Mouse (Mus musculus) embryonic fibroblast, embryonic 13.5 days (primary cell): ENCODE measurements around the gene Hoxb4. TPM values are rescaled to one million over a fixed set of nuclear protein-coding genes. Genes with fewer than 3 reads are reported as not detected.

Experiments
- H3K27ac ChIP-seq: 2 replicates; pipeline ENCODE4 v1.5.1; 2012; ENCODE audit warnings: low read length, control low read depth, inconsistent platforms; ENCODE audit not compliant: insufficient read depth
- H3K4me1 ChIP-seq: 2 replicates; pipeline ENCODE4 v1.6.1; 2011; ENCODE audit warnings: low read length; ENCODE audit not compliant: control insufficient read depth, insufficient read depth
- H3K4me3 ChIP-seq: 2 replicates; pipeline ENCODE4 v1.5.1; 2011; ENCODE audit warnings: mild to moderate bottlenecking, control low read depth, low read length; ENCODE audit not compliant: insufficient read depth
- CTCF ChIP-seq: IDR thresholded peaks from 2 replicates; pipeline ENCODE4 v1.5.1; 2011; ENCODE audit warnings: mild to moderate bottlenecking, control low read depth, low read length, moderate library complexity, borderline replicate concordance; ENCODE audit not compliant: insufficient read depth
- POLR2A ChIP-seq: IDR thresholded peaks from 2 replicates; pipeline ENCODE4 v1.6.1; 2011; ENCODE audit warnings: low read depth, mild to moderate bottlenecking, control low read depth, low read length, moderate library complexity
- polyA plus RNA-seq: library from polyadenylated mRNA; stranded (reverse); fragments of >200 nt; gene quantifications from 2 replicates; pipeline ENCODE4 v1.2.4, GENCODE M21; 2011; ENCODE audit warnings: low read depth; ENCODE audit not compliant: missing spikeins, insufficient read length

The Hoxb4 gene
- polyA plus RNA-seq, 1 experiment: 8.3 TPM

DNA sequence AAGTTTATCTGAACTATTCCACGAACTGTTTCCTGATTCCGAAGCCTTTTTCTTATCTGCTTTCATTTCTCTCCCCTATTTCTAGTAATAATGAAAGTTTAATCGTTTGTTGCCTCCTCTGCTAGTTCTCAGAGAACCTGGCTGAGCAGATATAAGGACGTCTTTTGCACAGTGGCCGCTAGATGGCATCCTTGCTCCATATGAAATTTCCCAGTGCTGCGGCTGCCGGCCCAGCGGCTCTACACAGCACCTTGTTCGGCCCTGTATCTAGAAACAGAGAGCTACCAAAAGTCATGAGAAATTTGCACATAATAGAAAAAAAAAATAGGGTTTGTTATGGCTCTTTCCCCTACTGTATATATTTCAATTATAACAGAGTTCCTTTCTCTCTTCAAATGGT lies 39.3 kb upstream of the Hoxb4 start:
- TF ChIP-seq POLR2A (no peak), CTCF (0 out of 2 replicates have a peak, but pooled peaks have one; percentile 29)
- H3K4me3 ChIP-seq: no peak overlapping the region
- no peak overlapping the region for H3K27ac ChIP-seq
- no peaks in the 10 kb centered on the region for H3K4me1 ChIP-seq

DNA sequence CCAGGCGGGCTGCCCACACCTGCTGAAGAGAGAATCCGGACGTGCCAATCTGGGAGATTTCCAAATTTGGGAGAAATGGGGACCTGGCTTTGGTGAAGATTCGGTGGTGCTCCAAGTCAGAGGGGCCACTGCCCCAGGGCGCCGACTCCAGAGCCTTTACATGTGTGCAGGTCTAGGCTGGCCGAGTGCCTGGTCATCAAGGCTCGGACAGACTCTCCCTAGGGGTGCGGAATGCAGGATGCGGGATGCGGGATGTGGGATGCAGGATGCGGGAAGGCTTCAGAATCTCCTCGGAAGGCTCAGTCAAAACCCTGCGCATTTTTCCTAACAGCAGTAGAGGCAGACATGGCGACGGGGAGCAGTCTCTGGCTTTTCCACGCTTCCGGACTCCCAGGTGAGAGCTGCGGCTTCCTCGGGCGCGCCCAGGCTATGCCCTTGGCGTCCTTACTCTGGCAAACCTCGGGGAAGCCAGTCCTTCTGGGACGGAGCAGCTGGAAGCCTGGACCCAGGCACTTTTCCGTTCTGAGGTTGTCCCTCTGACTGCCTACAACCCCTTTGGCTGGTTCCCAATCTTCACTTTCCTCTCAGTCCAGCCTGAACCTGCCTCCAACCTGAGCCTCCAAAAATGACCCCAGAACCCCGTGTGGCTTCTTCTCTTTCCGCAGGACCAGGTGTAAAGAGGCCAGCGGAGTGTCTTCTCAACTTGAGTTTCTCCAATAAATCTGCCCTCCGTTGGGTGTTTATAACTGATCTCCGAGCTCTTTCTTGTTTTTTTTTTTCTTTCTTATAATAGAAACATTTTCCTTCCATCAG lies 38.4 kb upstream of the Hoxb4 start:
- H3K4me1 ChIP-seq: no peaks in the 10 kb centered on the region
- H3K27ac ChIP-seq: no peak overlapping the region
- TF ChIP-seq POLR2A (no peak), CTCF (no peak)
- H3K4me3 ChIP-seq: no peak overlapping the region

- TF ChIP-seq CTCF (no peak), POLR2A (no peak)
- Histone ChIP-seq H3K4me1 (no peaks in the 10 kb centered on the region), H3K27ac (no peak overlapping the region), H3K4me3 (no peak overlapping the region)
Observed at GRCm38 (mm10) chr11:96280399-96281378, 37.4 kb upstream of the Hoxb4 start.

GRCm38 (mm10) chr11:96281396-96281795 lies 36.7 kb upstream of the Hoxb4 start:
- no peak overlapping the region for H3K27ac ChIP-seq
- H3K4me3 ChIP-seq: no peak overlapping the region
- TF ChIP-seq POLR2A: no peak
- TF ChIP-seq CTCF: no peak
- no peaks in the 10 kb centered on the region for H3K4me1 ChIP-seq

DNA sequence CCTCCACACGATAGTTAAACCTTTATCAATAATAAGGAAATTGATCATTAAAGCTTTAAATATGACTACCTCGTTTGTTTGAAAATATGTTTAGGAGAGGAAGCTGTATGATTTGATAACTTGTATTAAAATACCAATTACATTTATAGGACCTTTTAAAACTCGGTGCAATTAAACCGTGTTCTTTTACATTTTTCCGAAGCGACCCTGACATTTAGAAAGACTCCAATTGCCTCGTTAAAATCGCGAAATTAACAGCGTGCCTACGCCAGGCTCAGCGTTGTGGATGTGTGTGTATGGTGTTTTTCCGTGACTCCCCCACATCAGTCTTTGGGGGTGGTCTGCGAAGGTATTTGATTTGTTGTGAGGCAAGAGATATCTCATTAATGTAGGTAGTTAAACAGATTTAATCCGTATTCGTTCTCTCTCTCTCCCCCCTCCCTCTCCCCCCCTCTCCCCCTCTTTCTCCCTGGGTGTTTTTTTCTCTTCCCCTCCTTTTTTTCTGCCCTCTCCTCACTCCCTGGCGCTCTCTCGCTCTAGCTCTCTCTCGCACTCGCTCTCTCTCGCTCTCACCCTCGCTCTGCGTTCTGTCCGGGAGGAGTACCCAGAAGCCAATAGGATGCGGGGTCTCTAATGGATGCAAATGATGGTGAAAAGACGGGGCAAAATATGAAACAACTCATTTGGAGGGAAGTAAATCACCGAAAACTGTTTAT lies 36.1 kb upstream of the Hoxb4 start, which contains the start of gene Hoxb8:
Gene Hoxb8, plus strand, starts transcription at position 51 of the 716 bp plus-strand sequence.
- no peak within 1 kb of the TSS for H3K27ac ChIP-seq
- no peak for TF ChIP-seq POLR2A
- peak within 1 kb of the TSS; percentile 1 for H3K4me3 ChIP-seq
- H3K4me1 ChIP-seq: no peaks in the 10 kb centered on the region

DNA sequence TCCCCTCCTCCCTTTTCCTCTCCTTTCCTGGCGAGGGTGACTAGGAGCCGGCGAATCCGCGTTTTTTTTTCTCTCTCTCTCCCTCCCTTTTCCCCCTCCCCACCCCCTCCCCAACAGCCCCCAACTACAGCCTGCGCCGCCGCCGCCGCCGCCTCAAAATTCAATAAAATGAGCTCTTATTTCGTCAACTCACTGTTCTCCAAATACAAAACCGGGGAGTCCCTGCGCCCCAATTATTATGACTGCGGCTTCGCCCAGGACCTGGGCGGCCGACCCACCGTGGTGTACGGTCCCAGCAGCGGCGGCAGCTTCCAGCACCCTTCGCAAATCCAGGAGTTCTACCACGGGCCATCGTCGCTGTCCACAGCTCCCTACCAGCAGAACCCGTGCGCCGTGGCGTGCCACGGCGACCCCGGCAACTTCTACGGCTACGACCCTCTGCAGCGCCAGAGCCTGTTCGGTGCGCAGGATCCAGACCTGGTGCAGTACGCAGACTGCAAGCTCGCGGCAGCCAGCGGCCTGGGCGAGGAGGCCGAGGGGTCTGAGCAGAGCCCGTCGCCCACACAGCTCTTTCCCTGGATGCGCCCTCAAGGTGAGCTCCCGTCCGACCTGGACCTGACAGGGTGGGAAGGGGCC lies 35.2 kb upstream of the Hoxb4 start:
- H3K27ac ChIP-seq: peak overlapping the region; percentile 1; the same call in 1 of the 2 replicates
- no peaks in the 10 kb centered on the region for H3K4me1 ChIP-seq
- TF ChIP-seq CTCF (no peak), POLR2A (no peak)
- H3K4me3 ChIP-seq: peak overlapping the region; percentile 53

DNA sequence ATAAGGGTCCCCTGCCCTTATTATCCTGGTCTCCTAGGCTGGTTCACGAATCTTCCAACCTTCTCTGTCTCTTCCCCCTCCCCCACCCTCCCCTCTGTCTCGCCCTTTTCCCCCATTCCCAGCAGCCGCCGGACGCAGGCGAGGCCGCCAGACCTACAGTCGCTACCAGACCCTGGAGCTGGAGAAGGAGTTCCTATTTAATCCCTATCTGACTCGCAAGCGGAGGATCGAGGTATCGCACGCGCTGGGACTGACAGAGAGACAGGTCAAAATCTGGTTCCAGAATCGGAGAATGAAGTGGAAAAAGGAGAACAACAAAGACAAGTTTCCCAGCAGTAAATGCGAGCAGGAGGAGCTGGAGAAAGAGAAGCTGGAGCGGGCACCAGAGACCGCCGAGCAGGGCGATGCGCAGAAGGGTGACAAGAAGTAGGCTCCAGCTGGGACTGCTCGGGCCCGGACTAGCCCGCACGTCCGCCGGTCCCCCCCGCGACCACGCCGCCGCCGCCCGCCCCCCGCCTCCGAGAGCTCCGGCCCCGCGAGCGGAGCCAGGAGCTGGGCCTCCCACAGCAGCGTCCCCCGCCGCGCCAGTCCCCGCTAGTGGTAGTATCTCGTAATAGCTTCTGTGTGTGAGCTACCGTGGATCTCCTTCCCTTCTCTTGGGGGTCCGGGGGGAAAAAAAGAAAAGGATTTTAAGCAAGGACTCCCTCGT lies 33.9 kb upstream of the Hoxb4 start:
- H3K27ac ChIP-seq: peak overlapping the region; percentile 94
- TF ChIP-seq CTCF (no peak), POLR2A (no peak; the same call in 1 of the 2 replicates)
- H3K4me1 ChIP-seq: no peaks in the 10 kb centered on the region
- peak overlapping the region; percentile 49 for H3K4me3 ChIP-seq
